Mouse (Mus musculus) lung, postnatal 0 days (tissue): ENCODE results near the gene Bcl2l10.

Experiments
- CTCF ChIP-seq: IDR thresholded peaks from 2 replicates; pipeline ENCODE4 v1.5.1; 2016; ENCODE audit warnings: antibody characterized with exemption, mild to moderate bottlenecking
- EP300 ChIP-seq: IDR thresholded peaks from 2 replicates; pipeline ENCODE4 v1.6.1; 2016; ENCODE audit warnings: antibody characterized with exemption, mild to moderate bottlenecking, control low read depth

GRCm38 (mm10) chr9:75395971-75396370 is 48.4 kb downstream of the Bcl2l10 start:
- TF ChIP-seq CTCF (no peak), EP300 (no peak)
